Mouse (Mus musculus): ENCODE measurements around the gene Gm6583. TPM values are rescaled to one million over a fixed set of nuclear protein-coding genes. Genes with fewer than 3 reads are reported as not detected.
A peak's percentile ranks its signal among the peaks of the same experiment; 100 is the strongest.
"Not testable (repeated sequence)": the region's sequence is repeated elsewhere in the genome, so short reads cannot be mapped to it uniquely, and the experiment has no call there.

The Gm6583 gene
- polyA plus RNA-seq, 1 experiment from 2014 or later: 0.17 TPM

DNA sequence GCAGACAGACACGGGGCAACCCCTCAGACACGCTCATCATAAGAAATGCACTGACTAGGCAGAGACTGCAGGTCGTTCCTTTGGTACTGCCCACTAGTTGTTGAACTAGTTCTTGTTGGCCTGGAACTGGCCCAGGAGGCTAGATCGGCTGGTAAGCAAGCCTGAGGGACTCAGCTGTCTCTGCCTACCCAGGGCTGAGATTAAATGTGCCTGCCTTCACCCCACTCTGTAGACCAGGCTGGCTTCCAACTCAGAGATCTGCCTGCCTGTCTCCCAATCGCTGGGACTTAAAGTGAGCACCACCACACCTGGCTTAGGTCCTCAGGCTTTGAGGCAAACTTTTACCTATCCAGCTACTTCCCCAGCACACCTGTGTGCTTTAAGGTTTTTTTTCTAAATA is 35.5 kb downstream of the Gm6583 start:
- H3K4me3 ChIP-seq: no peak overlapping the region
- H3K9ac ChIP-seq: no peak overlapping the region
- ATAC-seq (ENCODE audit: low FRiP score): no peak
- H3K27ac ChIP-seq: no peak overlapping the region
- 81% methylated on average over 5 of the region's 5 CpGs for WGBS
- peaks cover 6% of the 10 kb centered on the region for H3K36me3 ChIP-seq
- H3K27me3 ChIP-seq: no peaks in the 10 kb centered on the region
- H3K9me3 ChIP-seq: no peaks in the 10 kb centered on the region
- H3K4me1 ChIP-seq (replicated peaks): peaks cover 8% of the 10 kb centered on the region
- no peak overlapping the region for H3K4me2 ChIP-seq

DNA sequence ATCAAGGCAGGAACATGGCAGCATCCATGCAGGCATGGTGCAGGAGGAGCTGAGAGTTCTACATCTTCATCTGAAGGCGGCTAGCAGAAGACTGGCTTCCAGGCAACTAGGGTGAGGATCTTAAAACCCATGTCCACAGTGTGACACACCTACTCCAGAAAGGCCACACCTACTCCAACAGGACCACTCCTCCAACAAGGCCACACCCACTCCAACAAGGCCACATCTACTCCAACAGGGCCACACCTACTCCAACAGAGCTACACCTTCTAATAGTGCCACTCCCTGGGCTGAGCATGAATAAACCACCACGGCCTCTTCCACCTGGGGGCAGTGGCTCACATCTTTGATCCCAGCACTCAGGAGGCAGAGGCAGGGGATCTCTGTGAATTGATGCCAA is 36.5 kb downstream of the Gm6583 start:
- H3K4me2 ChIP-seq; H3K27me3 ChIP-seq; H3K9me3 ChIP-seq; H3K4me3 ChIP-seq; H3K9ac ChIP-seq; H3K4me1 ChIP-seq (replicated peaks); ATAC-seq (ENCODE audit: low FRiP score); H3K27ac ChIP-seq: not testable (repeated sequence)
- H3K36me3 ChIP-seq: peaks cover 15% of the 10 kb centered on the region
- WGBS: 79% methylated on average over 2 of the region's 2 CpGs

DNA sequence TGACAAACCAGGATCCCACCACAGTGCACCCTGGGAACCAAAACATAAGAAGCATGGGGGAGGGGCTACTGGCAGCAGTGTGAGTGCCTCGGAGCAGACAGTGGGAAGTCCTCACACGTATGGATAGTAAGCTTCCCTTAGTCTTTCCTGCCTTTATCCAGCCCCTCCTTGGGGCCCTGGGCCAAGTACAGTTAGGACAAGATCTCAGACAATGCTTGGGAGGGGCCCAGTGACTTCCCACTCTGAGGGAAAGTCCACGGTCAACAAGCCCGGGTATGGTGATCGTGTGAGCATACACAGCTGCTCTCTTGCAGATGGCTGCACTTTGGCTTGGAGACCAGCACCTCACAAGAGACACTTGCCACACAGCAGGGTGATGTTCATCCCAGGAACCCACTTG is 38.5 kb downstream of the Gm6583 start:
- ATAC-seq (ENCODE audit: low FRiP score): no peak
- H3K27ac ChIP-seq: no peak overlapping the region
- no peaks in the 10 kb centered on the region for H3K27me3 ChIP-seq
- no peaks in the 10 kb centered on the region for H3K9me3 ChIP-seq
- H3K9ac ChIP-seq: no peak overlapping the region
- no peak overlapping the region for H3K4me3 ChIP-seq
- 59% methylated on average over 5 of the region's 5 CpGs for WGBS
- H3K4me1 ChIP-seq (replicated peaks): no peaks in the 10 kb centered on the region; the same call in 1 of the 2 replicates
- H3K36me3 ChIP-seq: peaks cover 29% of the 10 kb centered on the region
- H3K4me2 ChIP-seq: no peak overlapping the region

DNA sequence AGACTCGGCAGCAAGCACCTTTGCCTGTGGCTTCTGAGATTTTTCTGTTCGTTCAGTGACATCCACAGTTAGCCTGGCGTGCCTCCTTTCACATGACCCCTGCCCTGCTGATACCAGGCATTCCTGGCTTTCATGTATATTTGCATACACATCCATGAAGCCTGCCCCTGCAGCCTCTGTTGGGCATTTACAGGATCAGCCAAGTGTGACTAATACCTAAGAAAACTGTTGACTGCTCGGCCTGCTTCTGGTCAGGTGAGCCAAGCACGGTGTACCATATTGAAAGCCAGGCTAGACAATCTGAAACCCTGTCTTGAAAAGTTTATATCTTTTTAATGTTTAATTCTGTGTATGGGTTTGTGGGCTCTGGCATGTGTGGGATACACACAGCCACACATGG is 39.4 kb downstream of the Gm6583 start:
- Histone ChIP-seq H3K9ac (no peak overlapping the region), H3K4me3 (no peak overlapping the region), H3K9me3 (no peaks in the 10 kb centered on the region), H3K36me3 (peaks cover 33% of the 10 kb centered on the region), H3K4me2 (no peak overlapping the region), H3K27me3 (no peaks in the 10 kb centered on the region), H3K27ac (no peak overlapping the region), H3K4me1 (replicated peaks) (no peaks in the 10 kb centered on the region; the same call in 1 of the 2 replicates)
- ATAC-seq (ENCODE audit: low FRiP score): no peak
- WGBS: 72% methylated on average over 5 of the region's 5 CpGs

DNA sequence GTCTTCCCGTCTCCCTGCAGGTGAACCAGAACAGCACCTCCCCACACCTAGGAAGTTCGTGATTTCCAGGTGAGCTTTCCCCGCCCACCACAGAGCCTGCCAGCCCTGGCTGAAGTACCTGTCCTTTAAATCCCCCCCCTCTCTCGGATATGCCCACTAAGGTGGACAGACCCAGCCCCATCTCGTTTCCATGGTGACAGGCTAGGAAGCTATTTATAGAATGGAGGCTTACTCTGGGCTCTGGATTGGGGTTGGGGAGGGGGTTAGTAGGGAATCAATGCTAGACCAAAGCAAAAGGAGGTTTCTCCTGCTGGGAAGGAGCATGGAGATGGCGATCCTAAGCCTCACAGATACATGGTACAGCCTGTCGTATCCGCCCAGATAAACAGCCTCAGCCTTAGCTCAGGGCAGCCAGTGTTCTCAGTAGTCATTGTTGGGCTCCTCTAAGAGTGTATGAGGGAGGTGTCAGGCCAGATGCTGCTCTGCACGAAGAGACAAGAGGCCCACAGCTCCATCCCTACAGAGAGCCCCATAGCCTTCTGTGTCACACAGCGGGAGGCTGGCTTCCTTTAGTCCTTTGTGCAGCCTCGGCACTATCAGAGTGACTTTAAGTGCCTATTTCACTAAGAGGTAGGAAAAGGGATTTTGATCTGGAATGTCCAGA is 42.5 kb downstream of the Gm6583 start:
- H3K4me2 ChIP-seq: no peak overlapping the region
- H3K27ac ChIP-seq: 0 out of 2 replicates have a peak overlapping the region, but pooled peaks have one; percentile 6
- 53% methylated on average over 11 of the region's 11 CpGs for WGBS
- H3K9me3 ChIP-seq: no peaks in the 10 kb centered on the region
- H3K27me3 ChIP-seq: no peaks in the 10 kb centered on the region
- ATAC-seq (ENCODE audit: low FRiP score): no peak
- H3K4me3 ChIP-seq: no peak overlapping the region
- no peaks in the 10 kb centered on the region; the same call in 1 of the 2 replicates for H3K4me1 ChIP-seq (replicated peaks)
- peaks cover 62% of the 10 kb centered on the region for H3K36me3 ChIP-seq
- H3K9ac ChIP-seq: peak overlapping the region; percentile 24; the same call in 1 of the 2 replicates

DNA sequence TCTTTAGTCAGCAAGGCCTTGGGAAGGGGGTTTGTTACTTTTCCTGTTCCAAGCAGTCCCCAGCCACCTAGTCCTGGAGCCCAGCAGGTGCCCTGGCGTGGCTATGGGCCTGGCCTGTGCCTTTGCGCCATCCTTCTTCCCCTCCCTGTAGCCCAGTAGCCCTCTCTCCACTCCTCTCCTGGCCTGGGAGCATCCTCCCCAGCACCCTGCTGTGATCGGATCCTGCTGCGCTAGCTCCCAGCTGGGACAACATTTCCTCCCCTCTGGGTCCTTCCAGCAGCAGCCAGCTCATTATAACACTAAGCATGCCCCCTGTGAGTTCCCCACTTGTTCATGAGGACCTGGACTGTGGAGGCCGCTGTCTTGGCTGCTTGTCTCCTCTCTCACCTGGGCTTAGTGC is 50.0 kb downstream of the Gm6583 start:
- H3K9ac ChIP-seq: no peak overlapping the region; the same call in 1 of the 2 replicates
- no peak for ATAC-seq (ENCODE audit: low FRiP score)
- H3K4me1 ChIP-seq (replicated peaks): peaks cover 4% of the 10 kb centered on the region; the same call in 1 of the 2 replicates
- H3K4me3 ChIP-seq: no peak overlapping the region
- 63% methylated on average over 5 of the region's 5 CpGs for WGBS
- no peak overlapping the region for H3K27ac ChIP-seq
- no peaks in the 10 kb centered on the region for H3K27me3 ChIP-seq
- H3K4me2 ChIP-seq: no peak overlapping the region
- H3K9me3 ChIP-seq: no peaks in the 10 kb centered on the region
- peaks cover 36% of the 10 kb centered on the region for H3K36me3 ChIP-seq

Other genes starting within 250 kb of the Gm6583 start
- gene Cryba4, start 103.5 kb downstream of the Gm6583 start, polyA plus RNA-seq (2015; fragmentation: Nextera tagmentation; extraction: Ambion mirVana): 1.9 and 3.3 TPM in 2 replicates
- gene Crybb1, start 100.2 kb downstream of the Gm6583 start, polyA plus RNA-seq (2015; fragmentation: Nextera tagmentation; extraction: Ambion mirVana): 5.2 and 5.5 TPM in 2 replicates
- gene Tpst2, start 79.3 kb downstream of the Gm6583 start, polyA plus RNA-seq (2015; fragmentation: Nextera tagmentation; extraction: Ambion mirVana): 26.9 and 30.0 TPM in 2 replicates
- 32.2 and 33.7 TPM in 2 replicates for gene Tfip11, start 29.7 kb downstream of the Gm6583 start, polyA plus RNA-seq (2015; fragmentation: Nextera tagmentation; extraction: Ambion mirVana)
- gene Srrd, start 13.0 kb downstream of the Gm6583 start, polyA plus RNA-seq (2015; fragmentation: Nextera tagmentation; extraction: Ambion mirVana): 53.6 and 60.2 TPM in 2 replicates
- gene Hps4, start 12.9 kb downstream of the Gm6583 start, polyA plus RNA-seq (2015; fragmentation: Nextera tagmentation; extraction: Ambion mirVana): 40.3 and 43.2 TPM in 2 replicates
- gene Asphd2, start 38.8 kb upstream of the Gm6583 start, polyA plus RNA-seq (2015; fragmentation: Nextera tagmentation; extraction: Ambion mirVana): 35.5 and 37.7 TPM in 2 replicates
- 0.78 and 1.2 TPM in 2 replicates for gene Gm6588, start 93.4 kb upstream of the Gm6583 start, polyA plus RNA-seq (2015; fragmentation: Nextera tagmentation; extraction: Ambion mirVana)
- gene Sez6l, start 221.2 kb upstream of the Gm6583 start, polyA plus RNA-seq (2015; fragmentation: Nextera tagmentation; extraction: Ambion mirVana): 28.4 and 32.5 TPM in 2 replicates